Mouse (Mus musculus) midbrain, embryonic 16.5 days (tissue): ENCODE results near the gene Cbfa2t3. TPM values are rescaled to one million over a fixed set of nuclear protein-coding genes. Genes with fewer than 3 reads are reported as not detected.

Experiments
- ATAC-seq: fragments of 200-750 bp; cut with Nextera tagmentation; 2 replicates; pipeline ENCODE4 v1.8.0; 2017; ENCODE audit warnings: moderate TSS enrichment
- H3K27ac ChIP-seq: fragments of 300-500 bp; sonication (generic); 2 replicates; pipeline ENCODE4 v1.5.1; 2014; ENCODE audit warnings: mild to moderate bottlenecking, low read length, mixed read lengths
- H3K27me3 ChIP-seq: fragments of 300-500 bp; sonication (generic); 2 replicates; pipeline ENCODE4 v1.6.1; 2014; ENCODE audit warnings: low read depth, low read length, mixed read lengths; ENCODE audit not compliant: control insufficient read depth, insufficient read depth
- H3K36me3 ChIP-seq: fragments of 300-500 bp; sonication (generic); 2 replicates; pipeline ENCODE4 v1.6.1; 2014; ENCODE audit warnings: mild to moderate bottlenecking, low read length, moderate library complexity, mixed read lengths; ENCODE audit not compliant: control insufficient read depth, insufficient read depth
- H3K4me1 ChIP-seq: fragments of 300-500 bp; sonication (generic); 2 replicates; pipeline ENCODE4 v1.6.1; 2014; ENCODE audit warnings: mild to moderate bottlenecking, low read length, mixed read lengths; ENCODE audit not compliant: control insufficient read depth, insufficient read depth
- H3K4me2 ChIP-seq: fragments of 300-500 bp; sonication (generic); 2 replicates; pipeline ENCODE4 v1.6.1; 2014; ENCODE audit warnings: mild to moderate bottlenecking, low read length, mixed read lengths
- H3K4me3 ChIP-seq: fragments of 300-500 bp; sonication (generic); 2 replicates; pipeline ENCODE4 v1.5.1; 2014; ENCODE audit warnings: low read depth, mild to moderate bottlenecking, low read length, moderate library complexity, mixed read lengths
- H3K9ac ChIP-seq: fragments of 300-500 bp; sonication (generic); 2 replicates; pipeline ENCODE4 v1.6.1; 2014; ENCODE audit warnings: low read depth, low read length, mixed read lengths
- H3K9me3 ChIP-seq: fragments of 300-500 bp; sonication (generic); replicated peaks from 2 replicates; pipeline ENCODE4 v1.6.1; 2014; ENCODE audit warnings: mild to moderate bottlenecking, low read length, mixed read lengths; ENCODE audit not compliant: control insufficient read depth, poor library complexity, severe bottlenecking
- WGBS: fragments of 180-500 bp; shearing (Covaris S2); extraction: QIAGEN DNeasy Blood & Tissue Kit; methylation state at CpG from one replicate; pipeline ENCODE4 v1.1.7; 2014; 5-methylcytosine and 5-hydroxymethylcytosine counted together
- polyA plus RNA-seq: library from polyadenylated mRNA; unstranded; fragments of >200 nt; fragmentation: Nextera tagmentation; extraction: Ambion mirVana; gene quantifications from 2 replicates; pipeline ENCODE4 v1.2.1, GENCODE M21; 2015

The Cbfa2t3 gene
- polyA plus RNA-seq, 1 experiment from 2014 or later = 17.7 TPM

GRCm38 (mm10) chr8:122642071-122642470 lies 56.8 kb downstream of the Cbfa2t3 start:
- no peak for ATAC-seq

GRCm38 (mm10) chr8:122641406-122641805 lies 57.5 kb downstream of the Cbfa2t3 start:
- H3K4me2 ChIP-seq = no peak overlapping the region
- H3K36me3 ChIP-seq = peaks cover 18% of the 10 kb centered on the region; the same call in 1 of the 2 replicates
- no peak overlapping the region for H3K9ac ChIP-seq
- ATAC-seq = no peak
- 94% methylated on average over 15 of the region's 15 CpGs for WGBS
- no peak overlapping the region for H3K27ac ChIP-seq
- H3K4me1 ChIP-seq = no peaks in the 10 kb centered on the region; the same call in 1 of the 2 replicates
- no peaks in the 10 kb centered on the region for H3K9me3 ChIP-seq
- no peak overlapping the region for H3K4me3 ChIP-seq
- no peaks in the 10 kb centered on the region for H3K27me3 ChIP-seq

More at GRCm38 (mm10) chr8:122642071-122642470, 56.8 kb downstream of the Cbfa2t3 start:
- no peak overlapping the region for H3K4me3 ChIP-seq
- WGBS = 69% methylated on average over 9 of the region's 9 CpGs
- H3K4me1 ChIP-seq = no peaks in the 10 kb centered on the region; the same call in 1 of the 2 replicates
- H3K9ac ChIP-seq = no peak overlapping the region
- peaks cover 21% of the 10 kb centered on the region; the same call in 1 of the 2 replicates for H3K36me3 ChIP-seq
- no peak overlapping the region for H3K27ac ChIP-seq
- H3K27me3 ChIP-seq = no peaks in the 10 kb centered on the region
- no peaks in the 10 kb centered on the region for H3K9me3 ChIP-seq
- no peak overlapping the region for H3K4me2 ChIP-seq

GRCm38 (mm10) chr8:122640825-122641224 lies 58.1 kb downstream of the Cbfa2t3 start:
- H3K4me3 ChIP-seq = no peak overlapping the region
- no peaks in the 10 kb centered on the region; the same call in 1 of the 2 replicates for H3K4me1 ChIP-seq
- no peaks in the 10 kb centered on the region for H3K9me3 ChIP-seq
- no peak overlapping the region for H3K27ac ChIP-seq
- H3K36me3 ChIP-seq = peaks cover 18% of the 10 kb centered on the region; the same call in 1 of the 2 replicates
- H3K4me2 ChIP-seq = no peak overlapping the region
- H3K9ac ChIP-seq = no peak overlapping the region
- H3K27me3 ChIP-seq = no peaks in the 10 kb centered on the region
- no peak for ATAC-seq
- WGBS = 94% methylated on average over 4 of the region's 4 CpGs

GRCm38 (mm10) chr8:122639521-122640248 lies 59.2 kb downstream of the Cbfa2t3 start:
- Histone ChIP-seq H3K4me1 (no peaks in the 10 kb centered on the region; the same call in 1 of the 2 replicates), H3K4me3 (no peak overlapping the region), H3K9ac (no peak overlapping the region), H3K4me2 (no peak overlapping the region), H3K27me3 (no peaks in the 10 kb centered on the region), H3K27ac (0 out of 2 replicates have a peak overlapping the region, but pooled peaks have one; percentile 3), H3K9me3 (no peaks in the 10 kb centered on the region), H3K36me3 (peaks cover 26% of the 10 kb centered on the region; the same call in 1 of the 2 replicates)
- 42% methylated on average over 16 of the region's 16 CpGs for WGBS
- peak; percentile 57 for ATAC-seq

- H3K4me1 ChIP-seq = no peaks in the 10 kb centered on the region; the same call in 1 of the 2 replicates
- no peak overlapping the region for H3K9ac ChIP-seq
- WGBS = 77% methylated on average over 16 of the region's 16 CpGs
- ATAC-seq = no peak
- no peak overlapping the region for H3K4me3 ChIP-seq
- no peak overlapping the region for H3K27ac ChIP-seq
- no peaks in the 10 kb centered on the region for H3K27me3 ChIP-seq
- no peak overlapping the region for H3K4me2 ChIP-seq
- no peaks in the 10 kb centered on the region for H3K9me3 ChIP-seq
- H3K36me3 ChIP-seq = peaks cover 32% of the 10 kb centered on the region
Observed at GRCm38 (mm10) chr8:122638601-122639000, 60.3 kb downstream of the Cbfa2t3 start.

GRCm38 (mm10) chr8:122637230-122637629 lies 61.7 kb downstream of the Cbfa2t3 start:
- H3K36me3 ChIP-seq = peaks cover 38% of the 10 kb centered on the region
- 87% methylated on average over 9 of the region's 9 CpGs for WGBS

GRCm38 (mm10) chr8:122636803-122637175 lies 62.1 kb downstream of the Cbfa2t3 start:
- Histone ChIP-seq H3K4me3 (no peak overlapping the region), H3K9ac (no peak overlapping the region)
- WGBS = 74% methylated on average over 9 of the region's 9 CpGs

More at GRCm38 (mm10) chr8:122637230-122637629, 61.7 kb downstream of the Cbfa2t3 start:
- H3K27me3 ChIP-seq = no peaks in the 10 kb centered on the region
- no peaks in the 10 kb centered on the region for H3K9me3 ChIP-seq
- no peak for ATAC-seq
- H3K27ac ChIP-seq = no peak overlapping the region
- H3K4me3 ChIP-seq = no peak overlapping the region
- H3K4me2 ChIP-seq = no peak overlapping the region
- H3K4me1 ChIP-seq = no peaks in the 10 kb centered on the region; the same call in 1 of the 2 replicates
- H3K9ac ChIP-seq = no peak overlapping the region

GRCm38 (mm10) chr8:122635878-122636802 lies 62.8 kb downstream of the Cbfa2t3 start:
- WGBS = 80% methylated on average over 14 of the region's 14 CpGs
- Histone ChIP-seq H3K9me3 (no peaks in the 10 kb centered on the region), H3K27me3 (no peaks in the 10 kb centered on the region), H3K4me2 (no peak overlapping the region), H3K36me3 (peaks cover 36% of the 10 kb centered on the region), H3K9ac (no peak overlapping the region), H3K27ac (no peak overlapping the region), H3K4me3 (no peak overlapping the region), H3K4me1 (no peaks in the 10 kb centered on the region; the same call in 1 of the 2 replicates)
- ATAC-seq = no peak

More at GRCm38 (mm10) chr8:122636803-122637175, 62.1 kb downstream of the Cbfa2t3 start:
- Histone ChIP-seq H3K36me3 (peaks cover 36% of the 10 kb centered on the region), H3K4me1 (no peaks in the 10 kb centered on the region; the same call in 1 of the 2 replicates), H3K27me3 (no peaks in the 10 kb centered on the region), H3K9me3 (no peaks in the 10 kb centered on the region), H3K27ac (no peak overlapping the region), H3K4me2 (no peak overlapping the region)
- ATAC-seq = no peak
